Mouse (Mus musculus) left cerebral cortex, adult 2 months (tissue): ENCODE measurements at regions not wholly inside any gene's neighbourhood (a gene's known extent, or its start where the extent isn't known, plus 50 kb on each side); places are given as distances from the start of the nearest gene placed in this dataset.

Experiments
- DNase-seq, 2 experiments: peaks; one replicate each; pipeline ENCODE4 v3.0.0; 2021 to 2022; ENCODE audit warnings: low spot score in 2 of 2, mixed read lengths in 1 of 2; ENCODE audit errors: extremely low spot score in 1 of 2
- H3K27ac ChIP-seq: fragments of 200-600 bp; 2 replicates; pipeline ENCODE4 v1.8.1; 2022
- H3K4me3 ChIP-seq: fragments of 200-600 bp; 2 replicates; pipeline ENCODE4 v1.8.1; 2022
- CTCF ChIP-seq: fragments of 200-600 bp; IDR thresholded peaks from 2 replicates; pipeline ENCODE4 v1.8.1; 2022; ENCODE audit warnings: antibody characterized with exemption, mild to moderate bottlenecking, moderate library complexity
- intact Hi-C: fragments of 180-260 bp; cut with DNase I; formaldehyde crosslinking; loops from one replicate; pipeline ENCODE4 v1.15.1; 2025

DNA sequence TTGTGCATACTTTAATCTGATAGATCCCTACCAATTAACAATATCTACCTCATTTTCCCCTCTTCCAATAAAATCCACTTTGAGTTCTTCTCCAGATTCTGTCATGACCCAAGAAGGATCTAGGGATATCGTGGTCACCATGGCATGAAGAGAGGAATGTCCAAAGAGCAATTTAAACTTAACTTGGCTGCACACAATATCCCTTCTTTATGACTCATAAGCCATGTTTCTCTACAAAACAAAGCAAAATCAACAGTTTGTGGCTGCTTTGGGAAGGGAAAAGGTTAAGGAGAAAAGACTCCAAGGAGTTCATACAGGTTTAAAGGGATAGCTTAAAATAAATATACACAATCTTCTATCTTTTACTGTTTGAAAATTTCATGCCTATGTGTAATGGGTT, 571.8 kb upstream of the Zeb2 start:
- no peak overlapping the region for H3K27ac ChIP-seq
- DNase-seq, result no peak
- no peak for TF ChIP-seq CTCF
- intact Hi-C loops, result no loop called here
- no peak overlapping the region for H3K4me3 ChIP-seq

DNA sequence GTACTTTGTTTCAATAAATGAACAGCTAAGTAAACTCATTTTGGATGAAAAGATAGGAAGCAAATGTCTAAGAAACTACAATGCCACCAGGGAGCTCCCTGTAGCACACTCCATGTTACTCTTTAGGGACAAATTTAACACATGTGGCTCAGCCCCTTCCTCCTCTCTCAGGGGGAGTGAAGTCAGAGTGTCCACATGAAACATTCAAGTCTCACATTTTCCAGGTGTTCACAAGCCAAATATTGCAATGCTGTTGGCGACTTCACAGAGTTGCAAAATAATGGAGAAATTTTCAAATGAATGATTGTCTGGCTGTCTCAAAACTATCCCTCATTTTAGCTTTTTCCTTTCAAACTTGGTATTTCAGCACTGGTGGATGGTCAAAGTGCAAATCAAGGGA, 564.1 kb upstream of the Zeb2 start:
- Histone ChIP-seq H3K27ac (no peak overlapping the region), H3K4me3 (no peak overlapping the region)
- no peak for DNase-seq
- intact Hi-C loops, result no loop called here
- no peak for TF ChIP-seq CTCF

DNA sequence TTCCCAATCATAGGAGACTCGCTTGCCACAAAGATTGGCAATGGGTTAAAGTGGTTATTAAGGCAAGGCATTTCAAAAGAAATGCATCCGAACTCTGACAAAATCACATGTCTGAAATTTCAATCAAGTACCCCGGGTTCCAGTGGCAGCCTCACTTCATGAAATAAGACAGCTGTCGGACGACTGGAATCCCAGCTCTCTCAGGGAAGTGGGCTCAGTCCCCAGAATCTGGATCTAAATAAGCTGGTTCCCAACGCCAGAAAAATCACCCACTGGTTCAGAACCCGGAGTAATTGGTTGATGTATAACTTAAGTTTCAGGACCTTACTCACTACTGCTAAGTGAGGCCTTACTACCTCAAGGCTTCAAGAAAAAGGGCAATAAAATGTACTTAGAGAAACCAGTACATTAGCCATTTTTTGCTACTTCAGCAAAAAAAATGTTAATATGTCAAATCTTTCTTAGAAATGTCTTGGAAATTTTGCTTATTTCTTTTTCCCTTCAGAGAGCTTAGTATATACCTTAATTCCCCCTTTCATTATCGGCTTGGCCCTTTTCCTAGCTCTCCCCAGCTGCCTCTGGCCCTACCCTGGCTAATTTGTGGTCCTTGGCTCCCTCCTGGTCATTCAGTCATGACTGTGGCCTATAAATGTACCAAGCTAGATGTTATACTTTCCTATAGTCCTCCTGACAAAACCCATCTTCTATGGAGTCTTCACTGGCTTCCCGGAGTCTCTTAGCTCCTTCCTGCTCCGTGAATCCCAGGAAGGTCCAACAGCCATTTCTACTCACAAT, 562.1 kb upstream of the Zeb2 start:
- no peak overlapping the region for H3K4me3 ChIP-seq
- no peak for TF ChIP-seq CTCF
- DNase-seq, result no peak

DNA sequence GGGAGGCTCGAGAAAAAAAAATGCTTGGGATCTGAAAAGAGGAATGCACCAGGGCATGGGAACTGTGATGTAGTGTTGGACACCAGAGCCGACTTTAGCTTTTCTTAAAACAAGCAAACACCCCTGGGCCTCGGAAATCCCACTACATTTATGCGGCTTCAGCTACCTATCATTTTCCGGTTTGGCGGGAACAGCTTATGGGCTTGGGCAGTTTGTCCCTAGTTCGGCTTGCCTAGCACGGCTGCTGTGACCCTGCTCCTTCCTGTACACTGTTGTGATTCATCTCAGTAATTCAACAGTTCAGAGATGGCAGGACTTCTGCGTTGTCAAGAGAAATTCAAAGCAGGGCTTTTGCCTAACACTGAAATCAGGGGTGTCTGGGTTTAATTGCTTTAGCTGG, 561.5 kb upstream of the Zeb2 start:
- DNase-seq, result no peak
- H3K27ac ChIP-seq, result no peak overlapping the region
- no peak overlapping the region for H3K4me3 ChIP-seq
- no peak for TF ChIP-seq CTCF
- intact Hi-C loops, result no loop called here

More for the DNA sequence above, 562.1 kb upstream of the Zeb2 start:
- H3K27ac ChIP-seq, result no peak overlapping the region
- intact Hi-C loops, result no loop called here

DNA sequence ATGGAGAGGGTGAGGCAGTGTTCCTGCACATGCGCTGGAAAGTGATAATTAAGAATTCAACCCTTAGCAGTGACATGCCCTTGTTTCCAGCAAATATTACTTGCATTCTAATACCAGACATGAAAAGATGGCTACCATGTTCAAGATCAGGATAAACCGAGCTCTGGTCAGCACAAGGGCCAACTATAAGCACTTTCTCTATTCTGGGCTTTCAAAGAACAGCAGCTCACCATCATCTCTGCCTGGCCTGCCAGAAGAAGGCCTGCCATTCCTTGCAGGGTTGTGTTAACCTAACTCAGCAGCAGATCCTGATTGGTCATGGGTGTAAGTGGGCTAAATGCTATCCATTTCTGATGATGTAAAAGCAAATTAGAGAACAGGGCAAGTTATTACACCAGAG, 558.6 kb upstream of the Zeb2 start:
- intact Hi-C loops, result no loop called here
- DNase-seq, result no peak
- no peak for TF ChIP-seq CTCF
- H3K27ac ChIP-seq, result no peak overlapping the region
- H3K4me3 ChIP-seq, result no peak overlapping the region

DNA sequence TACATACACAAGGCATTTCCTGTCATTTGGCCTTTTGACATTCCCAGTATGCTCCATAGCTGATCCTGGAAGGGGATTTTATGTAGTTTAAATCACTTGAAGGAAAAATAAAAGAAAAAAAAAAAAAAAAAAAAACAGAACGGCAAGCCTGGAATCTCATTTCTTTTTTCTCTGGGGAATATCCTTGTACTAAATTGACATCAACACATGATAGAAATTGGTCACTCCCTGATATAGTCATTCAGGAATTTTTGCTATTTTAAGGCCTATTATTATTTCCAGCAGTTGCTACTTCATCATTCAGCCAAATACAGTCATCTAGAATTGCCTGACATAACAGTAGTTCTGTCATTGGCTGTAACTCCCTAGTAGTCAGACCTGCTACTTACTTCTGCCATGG, 538.8 kb upstream of the Zeb2 start:
- Histone ChIP-seq H3K4me3 (no peak overlapping the region), H3K27ac (no peak overlapping the region)
- intact Hi-C loops, result no loop called here
- DNase-seq, result no peak
- TF ChIP-seq CTCF, result no peak

DNA sequence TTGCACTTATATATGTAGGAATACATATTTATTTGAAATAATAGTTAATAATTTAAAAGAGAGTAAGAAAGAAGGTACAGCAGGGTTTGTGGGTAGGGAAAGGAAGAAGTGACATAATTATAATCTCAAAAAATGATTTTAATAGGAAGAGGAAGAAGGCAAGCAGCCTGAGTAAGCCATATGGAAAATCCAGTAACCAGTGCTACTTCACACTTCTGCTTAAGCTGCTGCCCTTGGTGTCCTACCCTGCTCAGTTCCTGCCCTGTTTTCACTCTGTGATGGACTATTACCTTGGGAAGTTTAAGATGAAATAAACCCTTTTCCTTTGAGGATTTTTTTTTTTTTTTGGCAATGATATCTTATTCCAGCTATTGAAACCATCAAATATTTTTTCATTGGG, 537.5 kb upstream of the Zeb2 start:
- H3K27ac ChIP-seq, result no peak overlapping the region
- no peak for TF ChIP-seq CTCF
- intact Hi-C loops, result no loop called here

DNA sequence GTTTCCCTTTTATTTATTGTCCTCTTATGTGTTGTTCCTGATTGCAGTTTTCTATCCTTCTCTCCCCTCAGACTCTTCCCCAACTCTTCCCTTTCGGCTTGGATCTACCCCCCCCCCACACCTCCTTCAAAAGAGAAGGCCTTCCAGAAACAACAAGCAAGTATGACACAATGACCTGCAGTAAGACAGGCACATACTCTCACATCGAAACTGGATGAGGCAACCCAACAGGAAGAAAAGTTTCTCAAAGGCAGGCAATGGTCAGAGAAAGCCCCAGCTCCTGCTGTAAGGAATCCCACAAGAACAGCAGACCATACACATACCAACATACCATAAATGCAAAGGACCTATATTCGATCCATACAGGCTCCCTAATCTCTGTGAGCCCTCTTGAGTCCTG, 535.8 kb upstream of the Zeb2 start:
- Histone ChIP-seq H3K27ac (no peak overlapping the region), H3K4me3 (no peak overlapping the region)
- intact Hi-C loops, result no loop called here
- no peak for DNase-seq
- TF ChIP-seq CTCF, result no peak

More for the DNA sequence above, 537.5 kb upstream of the Zeb2 start:
- DNase-seq, result no peak
- no peak overlapping the region for H3K4me3 ChIP-seq

DNA sequence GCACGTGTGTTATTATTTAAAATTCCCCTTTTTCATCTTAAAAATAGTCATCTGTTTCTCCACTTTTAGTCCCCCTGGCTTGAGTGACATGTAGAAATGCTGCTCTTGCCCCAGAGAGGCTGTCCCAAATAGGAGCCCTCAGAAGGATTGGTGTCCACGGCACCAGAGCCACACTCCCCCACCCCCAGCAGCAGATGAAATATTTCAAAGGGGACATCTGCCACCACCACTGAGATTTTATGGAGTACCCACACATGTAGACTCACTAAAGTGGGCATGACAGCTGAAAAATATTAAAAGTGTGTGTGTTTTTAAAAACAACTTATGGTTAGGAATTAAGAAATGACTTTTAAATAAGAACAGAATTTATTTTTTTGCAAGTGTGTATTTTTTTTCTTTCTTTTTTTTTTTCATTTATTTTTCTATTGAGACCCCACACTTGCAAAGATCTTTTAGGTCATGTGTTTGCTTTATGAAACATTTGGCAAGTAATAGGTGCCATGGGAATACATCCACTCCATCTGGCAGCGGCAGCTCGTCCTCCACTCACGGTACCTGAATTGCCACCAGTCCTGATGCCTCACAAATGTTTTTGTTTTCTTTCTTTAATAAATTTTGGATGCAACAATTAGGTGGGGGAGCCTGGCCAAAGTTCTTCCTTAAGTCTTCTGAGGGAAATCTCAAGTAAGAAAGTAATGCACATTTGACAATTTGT, 533.2 kb upstream of the Zeb2 start:
- intact Hi-C loops, result no loop called here
- Histone ChIP-seq H3K4me3 (no peak overlapping the region), H3K27ac (no peak overlapping the region)
- no peak for DNase-seq
- no peak for TF ChIP-seq CTCF

DNA sequence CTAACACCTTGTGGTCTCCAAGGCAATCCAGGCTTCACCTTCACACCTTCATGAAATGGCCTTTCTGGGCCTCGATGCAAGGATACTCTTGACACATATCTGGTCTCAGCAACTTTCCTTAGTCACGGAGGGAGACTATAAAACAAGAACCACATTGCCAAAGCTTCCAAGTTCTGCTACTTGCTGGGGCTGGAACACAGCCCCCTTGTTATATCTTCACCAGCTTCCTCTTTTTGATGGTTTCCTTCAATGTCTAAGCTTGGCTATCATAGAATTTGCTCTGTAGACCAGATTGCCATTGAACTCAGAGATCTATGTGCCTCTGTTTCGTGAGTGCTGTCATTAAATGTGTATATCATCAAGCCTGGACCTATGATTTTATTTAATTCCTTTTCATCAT, 530.7 kb upstream of the Zeb2 start:
- DNase-seq, result no peak
- TF ChIP-seq CTCF, result no peak
- intact Hi-C loops, result no loop called here
- no peak overlapping the region for H3K4me3 ChIP-seq
- no peak overlapping the region for H3K27ac ChIP-seq

DNA sequence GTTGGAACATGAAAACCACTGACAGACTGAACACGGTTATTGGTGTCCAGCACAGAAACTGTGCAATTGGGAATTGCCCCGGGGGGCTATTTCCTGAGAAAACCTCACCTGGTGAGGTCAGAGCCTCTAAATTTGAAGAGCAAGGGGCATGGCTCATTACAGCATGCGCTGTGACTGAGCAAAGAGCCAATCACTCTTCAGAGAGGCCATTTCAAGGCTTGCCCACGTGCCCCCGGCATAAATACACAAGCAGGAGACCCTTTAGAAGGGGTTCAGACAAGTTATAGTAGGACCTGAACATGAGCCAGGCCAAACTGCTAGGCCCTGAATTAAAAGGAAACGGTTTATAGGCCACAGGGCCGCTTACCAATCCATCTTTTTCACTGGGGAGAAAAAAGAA, 512.9 kb upstream of the Zeb2 start:
- no peak for DNase-seq
- intact Hi-C loops, result no loop called here
- TF ChIP-seq CTCF, result no peak
- no peak overlapping the region for H3K4me3 ChIP-seq
- H3K27ac ChIP-seq, result no peak overlapping the region

DNA sequence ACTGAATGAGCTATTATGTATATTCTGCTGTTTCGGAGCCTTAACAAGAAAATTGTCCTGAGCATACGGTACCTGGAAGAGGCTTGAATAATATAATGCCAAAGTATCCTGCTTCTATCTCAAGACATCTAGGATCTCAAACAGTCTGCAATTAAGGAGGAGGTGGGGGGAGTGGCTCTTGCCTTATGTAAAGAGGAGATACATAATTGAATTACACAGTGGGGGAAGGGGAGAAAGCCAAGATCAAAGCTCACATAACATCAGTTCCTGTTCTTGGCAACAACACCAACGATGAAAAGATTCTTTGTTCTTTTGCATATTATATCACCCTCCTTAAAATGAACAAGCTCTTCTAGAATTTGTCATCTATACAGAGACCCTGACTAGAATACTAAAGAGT, 512.4 kb upstream of the Zeb2 start:
- Histone ChIP-seq H3K27ac (no peak overlapping the region), H3K4me3 (no peak overlapping the region)
- intact Hi-C loops, result no loop called here
- TF ChIP-seq CTCF, result no peak
- no peak for DNase-seq

DNA sequence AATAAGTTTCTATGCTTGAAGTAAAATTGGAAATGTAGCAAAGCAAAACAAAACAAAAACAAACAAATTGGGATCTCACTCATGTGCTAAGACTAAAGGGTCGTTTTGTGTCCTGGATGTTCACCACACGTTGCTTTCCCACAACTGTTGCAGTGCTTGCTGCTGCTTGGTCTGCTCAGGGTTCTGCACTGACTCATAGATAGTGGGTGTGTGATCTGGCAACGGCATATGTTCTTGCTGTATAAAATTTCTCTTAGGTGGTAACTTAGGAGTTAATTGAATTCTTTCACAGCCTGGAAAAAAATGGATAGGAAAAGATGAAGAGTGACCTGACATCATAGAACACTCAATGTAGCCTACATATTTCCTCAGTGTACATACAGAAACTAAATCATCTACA, 505.9 kb upstream of the Zeb2 start:
- DNase-seq, result peak; percentile 19 to 26
- TF ChIP-seq CTCF, result no peak
- intact Hi-C loops, result loop anchor here (2.0 kb wide), 1 partner anchor 134 kb away; no protein-coding TSS in a partner anchor
- Histone ChIP-seq H3K27ac (0 out of 2 replicates have a peak overlapping the region, but pooled peaks have one; percentile 51), H3K4me3 (no peak overlapping the region)
